Mouse (Mus musculus): ENCODE measurements at regions not wholly inside any gene's neighbourhood (a gene's known extent, or its start where the extent isn't known, plus 50 kb on each side); places are given as distances from the start of the nearest gene placed in this dataset.

DNA sequence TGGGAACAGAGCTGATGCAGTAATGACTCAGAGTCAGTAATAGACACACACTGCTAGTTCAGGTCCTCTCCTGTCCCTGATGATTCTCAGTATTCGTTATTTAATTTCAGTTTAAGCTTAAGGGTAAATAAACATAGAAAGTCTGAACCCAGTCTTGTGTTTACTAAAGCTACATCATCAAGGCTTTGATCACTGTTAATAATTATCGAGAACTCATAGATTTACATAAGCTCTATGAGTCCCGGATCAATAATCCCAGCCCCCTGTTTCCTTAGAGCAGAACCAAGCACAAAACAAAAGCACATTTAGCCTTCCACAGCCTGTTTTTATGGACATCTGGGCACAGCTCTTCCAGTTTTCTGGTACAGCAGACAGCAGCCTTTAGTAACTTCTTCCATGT is 59.0 kb upstream of the Ifngr1 start:
- DNase-seq (ENCODE audit: low spot score in 2 of 2) = no peak

DNA sequence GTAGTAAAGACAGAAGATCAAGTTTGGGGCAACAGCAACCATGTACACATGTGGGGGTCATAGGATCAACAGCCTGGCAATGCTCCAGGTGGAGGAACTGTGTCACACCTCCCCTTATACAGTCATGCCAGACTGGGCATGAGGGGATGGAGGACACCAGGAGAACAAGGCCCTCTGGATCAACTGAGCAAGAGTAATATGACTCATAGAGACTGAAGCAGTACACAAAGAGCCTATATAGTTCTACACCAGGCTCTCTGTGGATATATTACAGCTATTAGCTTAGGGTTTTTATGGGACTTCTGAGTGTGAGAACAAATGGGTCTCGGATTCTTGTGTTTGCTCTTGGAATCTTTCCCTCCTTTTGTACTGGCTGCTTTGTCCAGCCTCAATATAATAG is 57.9 kb upstream of the Ifngr1 start:
- no peak for DNase-seq (ENCODE audit: low spot score in 2 of 2)

All from layer of hippocampus, postnatal 10 days (tissue).